Mouse (Mus musculus) G1E (cell line): ENCODE measurements at regions not wholly inside any gene's neighbourhood (a gene's known extent, or its start where the extent isn't known, plus 50 kb on each side); places are given as distances from the start of the nearest gene placed in this dataset.

Experiments
- CTCF ChIP-seq: IDR thresholded peaks from 2 replicates; pipeline ENCODE4 v1.5.1; 2012; ENCODE audit warnings: low read depth, low read length, inconsistent platforms, mixed read lengths
- GATA1 ChIP-seq: IDR thresholded peaks from 2 replicates; pipeline ENCODE4 v1.6.1; 2012; ENCODE audit warnings: borderline replicate concordance, low read length, inconsistent platforms, mixed read lengths

DNA sequence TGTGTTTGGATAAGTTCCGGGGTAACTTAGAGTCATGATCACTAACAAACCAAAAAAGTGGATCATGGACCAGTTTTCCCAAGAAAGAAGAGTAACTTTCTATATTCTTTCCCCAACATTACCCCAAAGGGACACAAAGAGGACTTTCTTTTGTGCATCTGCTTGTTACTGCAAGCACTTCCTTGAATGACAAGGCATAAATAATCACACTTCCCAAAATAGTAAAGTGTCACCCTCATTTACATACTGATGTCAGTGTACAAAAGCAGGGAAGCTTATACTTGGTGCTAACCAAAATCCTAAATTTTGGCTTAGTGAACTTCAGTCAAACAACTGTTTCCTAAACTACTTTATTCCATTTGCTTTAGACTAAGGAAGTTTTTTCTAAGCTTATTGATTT lies 218.0 kb upstream of the Klf14 start:
- TF ChIP-seq CTCF (no peak), GATA1 (no peak)
